Mouse (Mus musculus): ENCODE results near the gene Gm10320.

Gm10320 gene

DNA sequence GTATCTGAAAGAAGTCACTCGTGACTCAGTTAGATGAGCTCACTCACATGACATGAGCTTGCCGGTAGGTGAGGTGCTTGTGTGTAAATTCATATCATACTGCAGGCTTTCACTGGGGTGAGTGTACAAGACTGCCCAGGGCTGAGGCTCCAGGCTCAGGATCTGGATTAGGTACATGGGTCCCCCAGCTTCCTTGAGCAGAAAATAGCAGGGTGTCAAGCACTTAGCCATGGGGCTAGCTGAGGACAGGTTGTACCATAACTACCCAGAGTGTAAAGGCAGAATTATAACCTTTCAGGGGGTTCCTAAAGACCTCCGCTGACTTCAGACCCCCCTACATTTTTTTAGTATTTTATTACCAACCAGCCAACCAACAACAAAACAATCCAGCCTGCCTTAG lies at the start of gene Gm10320:
TSS of gene Gm10320 (minus strand) at position 93 of the 400 bp plus-strand sequence.
- no peak for DNase-seq (ENCODE audit: inconsistent ontology term)

DNA sequence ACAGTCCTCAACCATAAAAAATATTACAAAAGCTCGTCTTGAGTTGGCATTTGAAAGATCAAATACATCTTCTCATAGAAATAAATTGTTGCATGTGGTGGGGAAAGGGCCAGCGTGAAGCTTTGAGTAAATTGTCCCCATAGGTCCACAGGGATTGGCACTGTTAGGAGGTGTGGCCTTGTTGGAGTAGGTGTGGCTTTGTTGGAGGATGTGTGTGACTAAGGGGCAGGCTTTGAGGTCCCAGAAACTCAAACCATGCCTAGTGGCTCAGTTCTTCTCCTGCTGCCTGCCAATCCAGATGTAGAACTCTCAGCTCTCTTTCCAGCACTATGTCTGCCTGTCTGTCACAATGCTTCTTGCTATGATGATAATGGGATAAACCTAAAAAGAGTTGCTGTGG lies 49.8 kb upstream of the Gm10320 start:
- DNase-seq (ENCODE audit: inconsistent ontology term), result no peak

DNA sequence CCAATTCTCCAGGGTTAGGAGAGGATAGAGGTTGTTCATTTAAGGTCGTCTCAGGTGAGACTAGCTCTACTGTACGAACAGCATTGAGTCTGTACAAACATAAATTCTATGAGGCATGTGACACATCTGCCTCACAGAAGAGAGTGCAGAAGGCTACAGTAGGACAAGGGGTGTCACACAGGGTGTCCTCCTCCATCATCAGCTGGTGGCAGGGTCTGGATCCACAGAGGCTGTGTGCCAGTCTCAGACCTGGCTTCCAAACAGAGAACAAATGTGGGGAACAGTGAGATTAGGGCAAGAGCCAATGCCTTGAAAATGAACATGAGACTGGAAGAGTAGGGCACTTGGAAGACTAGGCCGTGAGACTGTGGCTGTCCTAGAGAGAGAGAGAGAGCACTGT lies 48.4 kb upstream of the Gm10320 start:
- no peak for DNase-seq (ENCODE audit: inconsistent ontology term)

DNA sequence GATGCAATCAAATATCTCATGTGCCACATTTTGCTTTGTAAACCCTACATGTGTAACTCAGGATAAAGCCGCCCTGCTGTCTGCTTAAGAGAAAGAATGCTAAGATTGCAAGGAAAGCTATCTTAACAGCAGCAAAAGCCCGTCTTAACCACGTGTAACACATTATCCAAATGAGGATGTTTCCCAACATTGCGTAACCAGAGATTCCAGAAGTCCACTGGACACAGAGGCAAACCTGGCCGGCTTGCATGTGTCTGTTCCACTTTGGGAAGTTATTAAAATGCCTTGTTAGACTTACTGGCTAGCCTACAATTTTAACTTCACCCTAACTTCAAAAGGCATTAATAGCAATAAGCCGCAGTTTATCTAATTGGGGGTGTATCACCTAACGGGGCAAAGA lies 47.5 kb upstream of the Gm10320 start:
- DNase-seq (ENCODE audit: inconsistent ontology term), result no peak

DNA sequence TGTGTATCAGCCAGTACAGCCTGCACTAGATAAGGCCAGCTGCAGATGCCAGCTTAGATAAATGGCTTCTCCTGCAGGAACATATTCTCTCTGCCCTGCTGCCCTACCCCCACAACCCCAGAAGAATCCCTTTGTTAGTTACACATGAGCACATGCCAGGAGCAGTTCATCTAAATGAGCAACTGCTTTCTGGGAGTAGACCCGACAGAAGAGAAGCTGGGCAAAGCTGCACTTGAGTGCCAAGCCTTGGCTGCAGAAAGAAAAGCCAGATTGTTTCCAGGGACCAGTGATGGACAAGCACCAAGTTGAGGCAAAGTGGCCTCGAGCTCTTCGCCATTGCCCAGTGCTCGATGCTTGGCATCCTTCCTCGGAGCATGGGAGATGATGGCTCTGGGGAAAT lies 46.8 kb upstream of the Gm10320 start:
- DNase-seq (ENCODE audit: inconsistent ontology term), result peak; percentile 80

DNA sequence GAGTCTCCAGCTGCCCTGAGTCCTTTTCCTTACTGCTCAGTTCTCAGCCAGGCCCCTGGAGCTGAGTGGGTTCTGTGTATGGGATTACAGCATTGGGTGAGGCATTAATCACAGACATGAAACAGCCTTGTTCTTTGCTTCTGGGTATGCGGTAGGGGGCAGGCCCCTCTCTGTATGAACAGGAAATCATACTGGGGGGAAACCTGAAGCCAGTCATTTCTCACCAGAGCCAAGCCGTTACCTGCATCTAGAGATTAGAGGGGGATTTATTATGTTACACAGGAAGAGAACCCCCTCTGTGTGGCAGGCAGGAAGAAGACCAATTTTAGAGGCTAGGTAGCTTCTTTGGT lies 43.1 kb upstream of the Gm10320 start:
- no peak for DNase-seq (ENCODE audit: inconsistent ontology term)

DNA sequence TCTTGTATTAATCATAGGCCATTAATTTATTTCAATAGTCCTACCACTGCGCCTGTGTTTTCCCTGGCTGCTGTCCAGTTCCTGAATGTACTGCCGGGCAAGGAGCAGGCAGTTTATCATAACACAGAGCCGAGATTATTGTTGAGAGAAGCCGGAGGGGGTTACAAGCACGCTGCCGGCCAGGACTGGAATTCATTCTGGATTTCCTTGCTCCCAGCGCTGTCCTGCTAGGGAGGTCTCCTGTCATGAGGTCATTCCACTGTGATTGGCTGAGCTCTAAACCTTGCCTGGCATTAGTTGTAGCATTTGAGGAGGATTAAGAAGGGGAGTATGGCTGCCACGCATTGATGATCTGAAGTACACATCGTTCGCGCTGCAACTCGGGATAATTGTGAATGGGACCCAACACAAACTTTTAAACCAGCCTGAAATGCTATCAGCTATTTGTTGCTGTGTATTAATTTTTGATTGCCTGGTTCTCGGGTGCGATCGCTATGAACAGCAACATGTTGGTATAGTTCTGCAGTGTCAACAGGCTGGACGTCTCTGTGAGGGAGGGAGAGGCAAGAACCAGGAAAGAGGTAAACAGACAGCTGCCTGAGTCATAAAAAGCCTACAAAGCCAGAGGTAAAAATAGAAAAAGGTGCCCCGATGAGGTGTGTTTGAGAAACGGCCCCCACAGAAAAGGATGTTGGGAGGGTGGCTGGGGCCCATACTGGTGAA lies 42.5 kb upstream of the Gm10320 start:
- peak; percentile 87 for DNase-seq (ENCODE audit: inconsistent ontology term)

DNA sequence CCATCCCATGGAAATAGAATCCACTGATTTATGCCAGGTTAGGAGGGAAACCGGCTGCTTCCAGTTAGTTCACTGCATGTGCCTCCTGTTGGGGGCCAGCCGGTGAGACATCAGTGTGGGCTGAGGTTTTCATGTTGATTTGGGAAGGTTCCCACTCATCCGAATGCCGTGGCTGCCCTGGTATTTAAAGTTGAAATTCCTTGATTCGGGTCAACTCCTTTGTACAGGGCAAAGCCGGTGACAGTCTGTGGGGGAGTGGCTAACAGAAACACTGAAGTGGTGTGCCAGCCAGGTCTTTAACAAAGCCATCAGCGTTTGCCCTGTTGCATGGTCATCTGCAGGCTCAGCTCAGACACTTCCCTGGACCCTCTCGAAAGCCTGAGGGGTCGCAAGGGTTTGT lies 41.6 kb upstream of the Gm10320 start:
- DNase-seq (ENCODE audit: inconsistent ontology term), result peak; percentile 89

DNA sequence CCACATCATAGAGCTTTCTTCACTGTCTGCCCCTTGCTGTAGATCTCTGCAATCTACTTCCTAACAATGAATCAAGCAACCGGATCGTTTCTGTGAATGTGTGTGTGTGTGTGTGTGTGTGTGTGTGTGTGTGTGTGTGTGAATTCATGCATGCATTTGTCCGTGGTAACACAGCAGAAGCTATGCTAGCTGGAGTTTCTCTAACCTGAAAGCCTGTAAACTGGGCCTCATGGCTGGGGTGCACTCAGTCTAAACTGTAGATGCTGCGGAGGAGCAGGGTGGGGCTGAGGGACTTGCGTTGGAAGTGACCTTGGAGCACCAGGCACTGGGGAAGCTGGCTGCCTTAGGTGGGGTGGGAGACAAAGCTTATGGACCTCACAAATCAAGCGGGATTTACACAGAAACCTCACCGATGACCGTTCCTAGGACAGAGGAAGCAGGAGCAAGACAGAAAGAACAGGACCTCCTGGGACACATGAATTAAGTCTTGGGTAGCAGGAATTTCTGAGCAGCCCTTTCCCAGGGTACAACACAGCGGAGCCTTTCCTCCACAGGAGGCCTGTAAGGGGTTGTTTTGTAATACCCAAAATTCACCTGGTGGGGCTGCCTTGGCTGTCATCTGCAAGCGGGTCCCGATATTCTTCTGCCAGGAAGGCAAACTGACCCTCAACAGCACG lies 41.0 kb upstream of the Gm10320 start:
- DNase-seq (ENCODE audit: inconsistent ontology term), result no peak

DNA sequence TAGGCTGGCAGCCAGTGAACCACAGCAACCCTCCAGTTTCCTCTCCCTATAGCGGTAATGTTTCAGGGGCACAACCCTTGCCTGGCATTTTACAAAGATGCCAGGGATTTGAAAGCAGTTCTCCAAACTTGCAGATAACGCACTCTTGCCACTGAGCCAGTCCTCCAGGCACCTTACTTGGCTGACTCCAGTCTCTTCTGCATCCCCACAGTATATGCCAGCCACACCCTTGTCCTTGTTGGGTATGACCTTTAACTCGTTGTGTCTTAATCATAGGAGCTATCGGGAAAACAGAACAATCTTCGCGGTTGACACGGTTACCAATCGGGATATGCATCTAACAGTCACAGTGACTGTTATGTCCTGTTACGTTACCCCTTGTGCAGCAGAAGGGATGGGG lies 40.2 kb upstream of the Gm10320 start:
- DNase-seq (ENCODE audit: inconsistent ontology term), result no peak

DNA sequence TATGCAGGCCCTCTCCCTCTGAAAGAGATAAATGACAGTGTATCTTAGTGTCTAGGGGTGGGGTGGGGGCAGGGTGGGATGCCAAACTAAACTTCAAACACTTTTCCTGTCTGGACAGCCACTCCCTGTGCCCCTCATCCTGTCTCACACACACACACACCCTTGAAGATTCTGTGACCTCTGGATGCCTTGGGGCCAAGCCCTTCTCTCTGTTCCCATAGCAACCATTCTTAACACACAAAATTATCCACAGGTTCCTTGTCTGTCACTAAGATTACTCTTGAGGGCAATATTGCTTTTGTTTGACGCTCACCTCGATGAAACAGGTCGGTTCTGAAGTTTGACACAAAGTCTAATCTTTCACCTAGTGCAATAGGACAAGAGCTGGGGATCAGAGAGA lies 39.5 kb upstream of the Gm10320 start:
- DNase-seq (ENCODE audit: inconsistent ontology term), result no peak

DNA sequence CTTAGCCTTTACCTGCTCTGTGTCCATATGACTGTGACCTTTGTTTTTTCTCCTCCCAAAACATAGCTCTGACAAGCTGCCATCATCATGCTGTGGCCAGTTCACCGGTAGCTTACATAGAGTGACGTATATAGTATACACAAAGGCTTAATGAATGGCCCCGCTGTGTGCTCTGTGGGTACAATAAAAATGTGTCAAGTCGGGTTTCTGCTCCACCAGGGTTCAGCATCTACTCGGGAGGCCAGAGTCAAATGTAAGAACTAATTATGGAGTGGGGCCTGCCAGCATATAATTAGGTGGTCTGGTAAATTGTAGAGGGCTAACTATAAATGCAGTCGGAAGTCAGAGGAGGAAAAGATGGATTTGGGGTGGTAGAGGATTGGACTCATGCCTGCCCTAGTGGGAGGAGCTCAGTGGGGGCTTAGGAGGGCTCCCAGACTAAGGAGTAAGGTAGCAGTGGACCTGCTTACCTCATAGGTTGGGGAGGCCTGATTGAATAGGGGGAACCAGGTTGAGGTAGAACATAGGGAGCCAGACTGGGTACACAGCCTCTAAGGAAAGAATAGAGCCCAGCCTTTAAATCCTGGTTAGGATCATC lies 32.0 kb upstream of the Gm10320 start:
- DNase-seq (ENCODE audit: inconsistent ontology term), result no peak

DNA sequence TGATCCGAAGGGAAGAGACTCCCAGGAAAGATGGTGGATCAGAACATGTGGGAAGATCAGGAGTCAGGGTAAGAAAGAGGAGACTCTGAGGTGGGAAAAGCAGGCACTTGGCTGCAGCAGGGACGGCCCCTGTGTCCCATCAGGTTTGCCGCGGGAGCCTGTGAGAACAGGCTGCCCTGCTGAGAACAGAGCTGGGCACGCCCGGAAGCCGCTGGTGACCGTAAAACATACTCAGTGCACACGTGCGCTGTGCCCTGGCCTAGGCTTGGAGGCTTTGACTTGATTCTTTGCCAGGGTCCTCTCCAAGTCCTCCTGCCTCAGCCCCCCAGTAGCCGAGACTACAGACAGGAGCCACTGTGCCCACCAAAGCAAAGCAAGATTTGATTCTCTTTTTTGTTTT lies 26.5 kb upstream of the Gm10320 start:
- DNase-seq (ENCODE audit: inconsistent ontology term), result no peak

DNA sequence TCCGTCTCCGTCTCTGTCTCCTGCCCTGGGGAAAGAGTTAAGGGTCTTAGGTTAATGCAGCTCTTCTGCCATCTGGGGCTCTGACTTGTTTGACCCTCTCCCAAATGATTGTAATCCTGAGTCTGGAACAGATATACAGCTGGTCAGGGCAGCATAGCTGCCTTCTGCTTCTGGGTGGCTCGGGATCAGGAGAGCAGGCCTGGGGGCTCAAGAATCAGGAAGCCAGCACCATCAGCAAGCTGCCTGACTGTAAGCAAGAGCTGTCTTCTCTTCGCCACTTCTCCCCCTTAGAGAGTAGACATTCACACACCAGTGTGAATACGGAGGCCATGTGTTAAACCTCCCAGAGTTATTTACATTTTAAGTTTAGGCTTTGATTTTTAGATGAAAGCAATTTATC lies 25.9 kb upstream of the Gm10320 start:
- DNase-seq (ENCODE audit: inconsistent ontology term), result no peak

DNA sequence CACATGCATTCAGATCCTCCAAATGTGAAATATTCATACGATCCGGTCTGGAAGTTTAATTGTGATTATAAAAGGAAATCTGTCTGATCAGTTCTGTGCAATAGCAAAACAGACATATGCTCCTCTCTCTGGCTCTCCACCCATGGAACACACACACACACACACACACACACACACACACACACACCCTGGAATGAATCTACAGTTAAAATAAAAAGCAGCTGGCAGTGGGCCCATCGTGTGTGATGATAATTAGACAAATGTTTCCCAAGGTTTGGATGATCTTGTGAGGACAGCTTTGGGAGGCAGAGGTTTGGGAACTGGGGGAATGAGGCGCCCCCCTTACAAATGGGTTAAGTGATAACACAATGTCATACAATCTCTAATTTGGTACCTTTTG lies 25.2 kb upstream of the Gm10320 start:
- no peak for DNase-seq (ENCODE audit: inconsistent ontology term)

DNA sequence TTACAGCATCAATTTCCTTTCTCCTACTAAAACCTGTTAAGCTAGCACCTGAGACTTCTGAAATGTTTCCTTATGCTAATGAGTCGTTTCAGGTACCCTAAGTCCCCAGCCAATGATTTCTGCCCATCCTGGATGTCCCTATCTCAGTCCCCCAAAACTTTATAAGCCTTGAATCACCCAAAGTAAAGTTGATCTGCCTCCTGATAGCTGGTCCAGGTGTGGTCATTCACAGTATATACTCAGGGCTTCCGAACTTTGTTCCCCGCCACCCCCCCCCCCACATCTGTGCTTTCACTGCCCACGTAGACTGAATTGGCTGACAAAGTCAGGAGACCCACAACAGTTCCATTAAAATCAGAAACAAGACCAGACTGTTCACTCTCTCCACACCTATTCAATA lies 20.3 kb upstream of the Gm10320 start:
- no peak for DNase-seq (ENCODE audit: inconsistent ontology term)

DNA sequence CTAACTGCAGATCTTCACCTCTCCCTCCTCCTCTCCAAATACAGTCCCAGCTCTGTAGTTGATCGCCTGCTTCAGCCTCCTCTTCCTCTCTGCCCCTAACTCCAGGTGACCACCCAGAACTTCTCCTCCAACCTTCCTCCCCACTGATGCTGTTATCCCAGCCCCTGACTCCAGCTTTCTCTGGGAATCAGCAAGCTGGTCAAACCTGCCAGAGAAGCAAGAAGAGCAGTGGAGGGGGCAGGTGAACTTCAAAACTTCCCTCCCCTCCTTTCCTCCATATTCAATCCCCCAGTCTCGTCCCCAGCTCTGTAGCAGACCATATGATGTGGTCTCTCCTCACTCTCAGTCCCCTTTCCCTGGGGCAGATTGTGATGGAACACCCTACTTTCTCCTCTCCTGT lies 15.9 kb upstream of the Gm10320 start:
- no peak for DNase-seq (ENCODE audit: inconsistent ontology term)

DNA sequence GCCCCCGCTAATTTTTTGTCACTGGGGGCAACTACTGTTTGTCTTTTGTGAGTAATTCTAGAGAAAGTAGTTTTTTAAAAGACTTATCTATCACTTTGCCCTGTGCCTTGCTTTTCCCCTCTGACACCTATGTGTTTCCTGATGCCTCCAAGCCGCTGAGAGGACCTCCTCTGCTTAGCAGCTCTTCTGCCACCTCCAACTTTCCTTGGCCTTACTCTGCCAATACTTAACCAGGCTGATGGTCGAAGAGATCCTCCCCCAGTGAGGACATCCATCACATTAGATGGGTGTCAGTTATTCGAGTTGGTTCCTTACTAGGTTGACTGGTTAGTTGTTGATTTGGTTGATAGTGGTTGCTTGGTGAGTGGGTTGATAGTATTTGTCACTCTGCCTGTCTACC lies 14.7 kb upstream of the Gm10320 start:
- no peak for DNase-seq (ENCODE audit: inconsistent ontology term)

DNA sequence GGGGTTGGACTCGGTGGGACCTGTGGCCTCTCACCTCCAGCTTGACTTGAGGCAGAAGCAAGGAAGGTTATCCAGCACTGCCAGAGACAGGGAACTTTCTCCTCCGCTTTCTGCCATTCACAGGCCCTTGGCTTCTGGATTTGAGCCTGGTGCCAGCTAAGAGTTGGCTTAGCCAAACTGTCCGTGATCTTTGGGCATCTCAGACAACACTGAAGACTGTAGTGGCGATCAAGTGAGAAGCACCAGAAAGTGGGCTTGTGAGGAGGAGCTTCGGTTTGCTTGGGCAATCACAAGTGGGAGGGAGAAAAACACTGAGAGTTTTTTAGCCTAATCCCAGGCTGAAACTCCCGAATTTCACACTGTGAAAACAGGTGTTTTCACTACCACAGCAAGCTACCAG lies 14.2 kb upstream of the Gm10320 start:
- DNase-seq (ENCODE audit: inconsistent ontology term), result no peak

DNA sequence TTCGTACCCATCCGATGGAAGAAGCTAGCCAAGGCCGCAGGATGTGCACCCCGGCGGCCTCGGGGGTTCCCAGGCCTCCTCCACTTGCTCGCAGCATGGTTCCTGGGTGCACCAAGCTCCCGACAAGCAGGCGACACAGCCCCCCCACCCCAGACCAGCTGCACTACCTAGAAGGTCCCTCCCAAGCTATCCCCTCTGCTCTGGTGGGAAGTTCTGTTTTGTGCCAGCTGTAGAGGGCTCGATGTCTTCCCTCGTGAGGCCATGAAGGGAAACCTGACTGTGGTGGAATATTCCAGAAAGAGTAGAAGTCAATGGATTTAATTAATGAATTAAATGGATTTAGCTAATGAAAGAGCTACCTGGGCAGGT lies 13.7 kb upstream of the Gm10320 start:
- DNase-seq (ENCODE audit: inconsistent ontology term), result no peak

DNA sequence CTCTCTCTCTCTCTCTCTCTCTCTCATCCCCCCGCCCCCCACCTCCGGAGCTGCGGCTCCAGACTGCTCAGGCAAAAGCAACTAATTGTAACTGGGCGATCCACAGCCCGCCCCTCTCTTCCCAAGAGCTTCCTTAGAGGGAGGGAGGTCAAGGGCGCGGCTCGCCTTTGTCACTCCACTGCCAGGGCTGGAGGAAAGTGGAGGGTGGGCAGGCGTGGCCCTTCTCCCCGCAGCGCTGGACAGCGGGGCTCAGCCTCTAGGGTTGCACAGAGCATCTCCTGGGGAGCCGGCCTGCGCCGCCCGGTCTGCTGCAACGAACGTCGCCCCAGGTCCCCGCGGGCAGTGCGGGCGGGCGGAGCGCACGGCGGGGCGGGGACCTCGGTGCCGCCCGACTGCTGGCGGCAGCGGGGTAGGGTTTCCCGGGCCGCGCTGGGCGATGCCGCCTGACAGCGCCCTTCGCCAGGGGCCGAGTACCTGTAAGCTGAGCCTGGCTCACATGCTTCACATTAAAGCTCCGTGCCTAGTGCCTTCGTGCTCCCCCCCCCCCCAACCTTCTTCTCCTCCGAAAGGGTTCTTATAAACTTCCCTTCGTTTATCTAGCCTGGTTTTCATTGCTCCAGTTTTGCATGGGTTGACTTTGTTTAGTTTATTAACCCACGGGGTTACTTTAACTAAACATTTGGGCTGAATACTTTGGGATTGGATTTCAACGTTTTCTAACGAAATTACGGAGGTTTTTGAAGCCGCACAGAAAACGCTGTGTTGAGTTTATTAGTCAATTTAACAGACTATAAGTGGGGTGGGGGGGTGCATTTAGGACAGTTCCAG lies 13.1 kb upstream of the Gm10320 start:
- peak; percentile 62 for DNase-seq (ENCODE audit: inconsistent ontology term)

DNA sequence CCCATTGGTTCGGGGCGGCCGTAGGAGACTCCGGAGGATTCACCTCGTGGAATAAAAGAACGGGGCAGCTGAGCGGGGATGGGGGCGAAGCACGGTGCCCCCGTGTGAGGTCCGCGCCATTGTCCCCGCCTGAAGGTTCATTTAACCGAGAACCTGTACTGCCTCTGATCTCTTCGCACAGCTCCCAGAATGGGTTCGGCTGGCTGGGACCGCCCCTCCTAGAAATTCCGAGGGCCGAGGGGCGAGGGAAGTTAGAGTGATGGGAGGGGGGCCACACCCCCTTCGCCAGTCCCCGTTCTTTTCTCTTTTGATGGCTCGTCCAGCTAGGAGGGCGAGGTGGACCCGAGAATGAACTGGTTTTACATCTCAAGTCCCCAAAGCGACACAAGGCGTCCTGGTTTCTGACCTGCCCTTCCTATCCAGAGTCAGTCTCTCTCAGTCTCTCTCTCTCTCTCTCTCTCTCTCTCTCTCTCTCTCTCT lies 12.4 kb upstream of the Gm10320 start:
- peak; percentile 49 for DNase-seq (ENCODE audit: inconsistent ontology term)
